Mouse (Mus musculus): Measurements from ENCODE around the gene Slc7a7.

The Slc7a7 gene

GRCm38 (mm10) chr14:54412629-54413170 lies 4.9 kb downstream of the Slc7a7 start:
- DNase-seq (ENCODE audit: low read depth, low spot score) = no peak

DNA sequence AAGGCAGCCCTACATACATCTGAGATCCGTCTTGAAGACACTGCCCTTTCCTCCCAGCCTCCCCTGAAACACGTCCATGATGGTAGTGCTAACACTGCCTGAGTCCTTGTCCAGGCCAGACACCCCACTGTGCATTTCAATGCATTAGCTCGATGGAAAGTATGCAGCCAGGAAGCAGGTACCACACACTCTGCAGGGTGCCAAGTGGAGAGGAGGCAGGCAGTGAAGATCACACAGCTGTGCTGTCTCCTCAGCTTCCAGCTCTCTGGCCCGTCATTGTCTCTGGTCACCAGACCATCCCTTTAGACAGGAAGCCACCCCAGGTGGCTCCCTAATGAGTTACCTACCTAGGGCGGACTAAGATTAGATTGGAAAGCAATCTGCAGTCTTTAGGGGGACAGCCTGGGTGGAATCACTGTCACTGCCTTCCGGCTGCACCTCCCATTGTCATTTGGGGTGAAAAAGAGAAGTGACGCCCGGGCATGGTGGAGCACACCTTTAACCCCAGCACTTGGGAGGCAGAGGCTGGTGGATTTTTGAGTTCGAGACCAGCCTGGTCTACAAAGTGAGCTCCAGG lies 5.5 kb downstream of the Slc7a7 start:
- no peak for DNase-seq (ENCODE audit: low read depth, low spot score)

DNA sequence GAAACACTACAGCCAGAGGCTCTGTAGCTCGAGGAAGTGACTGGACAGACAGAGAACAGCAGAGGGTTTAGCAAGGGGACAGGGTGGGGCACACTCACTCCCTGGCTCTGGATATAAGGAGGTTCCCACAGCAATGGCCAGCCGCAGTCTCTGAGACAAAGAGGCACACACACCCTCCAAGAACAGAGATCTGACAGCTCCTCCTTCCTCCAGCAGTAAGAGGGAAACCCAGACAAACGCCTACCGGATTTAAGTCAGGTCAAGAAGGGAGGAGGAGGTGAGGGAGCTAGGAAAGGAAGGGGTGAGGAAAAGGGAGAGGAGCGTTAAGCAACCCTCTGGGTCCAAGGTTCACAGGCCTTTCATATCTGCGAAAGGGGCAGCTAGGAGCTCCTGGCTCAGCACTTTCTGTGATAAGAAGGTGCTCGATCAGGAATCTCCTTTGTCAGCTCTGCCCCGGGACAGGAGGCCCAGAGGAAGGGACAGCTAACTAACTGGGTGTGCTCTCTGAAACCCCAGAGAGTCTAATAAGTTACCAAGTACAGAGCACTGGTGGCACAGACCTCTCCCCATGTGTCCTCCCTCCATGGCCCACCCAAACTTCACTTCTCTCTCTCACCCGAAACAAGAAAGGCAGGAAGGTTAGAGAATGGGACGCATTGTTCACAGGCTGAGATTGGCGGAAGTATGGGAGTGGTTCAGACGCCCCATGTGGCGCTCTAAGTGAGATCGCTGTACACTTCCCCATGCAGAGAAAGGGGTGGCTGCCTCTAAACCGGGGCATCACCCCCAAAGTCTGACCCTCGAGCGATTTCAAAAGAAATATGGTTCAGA lies 7.4 kb downstream of the Slc7a7 start:
- no peak for DNase-seq (ENCODE audit: low read depth, low spot score)

GRCm38 (mm10) chr14:54409057-54409645 lies 8.4 kb downstream of the Slc7a7 start:
- no peak for DNase-seq (ENCODE audit: low read depth, low spot score)

GRCm38 (mm10) chr14:54408336-54409056 lies 9.1 kb downstream of the Slc7a7 start:
- no peak for DNase-seq (ENCODE audit: low read depth, low spot score)

GRCm38 (mm10) chr14:54401723-54402122 lies 15.9 kb downstream of the Slc7a7 start:
- DNase-seq (ENCODE audit: low read depth, low spot score) = no peak

DNA sequence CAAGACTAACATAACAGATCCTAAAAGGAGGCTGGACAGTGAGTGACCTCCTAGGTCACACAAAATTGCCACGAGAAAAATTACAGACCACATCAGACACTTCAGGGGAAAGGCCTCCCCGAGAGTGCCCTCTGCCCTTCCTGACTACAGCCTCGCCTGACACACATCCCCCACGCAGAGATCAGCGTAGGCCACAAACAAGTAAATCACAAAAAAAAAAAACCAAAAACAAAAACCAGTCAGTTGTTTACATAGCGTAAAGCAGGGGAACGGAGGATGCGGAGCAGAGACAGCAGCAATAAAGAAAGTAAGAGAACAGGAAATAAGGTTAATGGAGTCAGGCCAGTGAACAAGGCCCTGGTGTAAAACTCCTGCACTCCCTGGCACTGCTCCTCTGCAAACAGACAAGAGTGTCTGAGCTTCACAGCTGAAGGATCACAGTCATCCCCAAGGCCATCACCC lies 18.6 kb downstream of the Slc7a7 start:
- no peak for DNase-seq (ENCODE audit: low read depth, low spot score)

DNA sequence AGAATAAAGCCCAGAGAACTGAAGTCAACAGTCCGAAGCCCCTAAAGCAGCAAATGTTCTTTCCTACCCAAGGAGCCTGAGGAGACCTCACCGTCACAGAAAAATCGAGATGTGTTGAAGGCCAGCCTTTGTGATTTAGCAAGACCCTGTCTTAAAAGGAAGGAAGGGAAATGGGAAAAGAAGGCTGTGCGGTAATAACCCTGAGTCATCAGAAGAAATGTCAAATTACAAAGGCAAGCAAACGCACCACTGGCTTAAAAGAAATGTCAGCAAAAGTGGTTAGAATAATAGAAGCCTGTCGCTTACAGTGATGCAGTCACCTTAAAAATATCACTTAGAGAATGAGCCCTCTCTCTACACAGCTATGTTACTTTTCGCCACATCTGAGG lies 19.1 kb downstream of the Slc7a7 start:
- no peak for DNase-seq (ENCODE audit: low read depth, low spot score)

DNA sequence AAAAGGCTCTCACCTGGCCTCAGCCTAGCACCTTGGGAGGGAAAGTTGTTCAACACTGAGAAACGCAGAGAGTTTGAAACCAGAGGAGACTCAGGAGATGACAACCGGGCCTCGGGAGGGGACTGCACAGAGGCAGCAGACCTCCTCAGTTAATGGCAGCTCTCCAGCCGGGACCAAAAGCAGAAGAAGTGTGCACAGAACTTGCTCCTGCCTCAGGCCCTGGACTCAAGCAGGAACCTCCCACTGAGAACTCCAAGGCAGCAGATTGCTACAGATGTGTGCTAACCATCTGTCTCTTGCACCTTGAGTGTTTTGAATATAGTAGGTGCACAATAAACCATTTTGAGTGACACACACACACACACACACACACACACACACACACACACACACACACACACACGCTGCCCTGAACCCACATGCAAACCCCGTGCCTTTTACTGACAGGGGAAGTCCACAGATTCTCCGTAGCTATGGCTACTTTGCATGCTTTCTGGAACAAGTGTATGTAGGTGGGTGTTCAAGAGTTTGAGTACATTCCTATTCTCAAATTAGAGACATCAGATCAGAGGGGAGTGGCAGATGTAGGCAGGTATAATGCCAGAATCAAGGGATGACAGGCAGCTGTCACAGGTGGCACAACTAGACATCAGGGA lies 19.6 kb downstream of the Slc7a7 start:
- DNase-seq (ENCODE audit: low read depth, low spot score) = no peak

GRCm38 (mm10) chr14:54396685-54397084 lies 20.9 kb downstream of the Slc7a7 start:
- DNase-seq (ENCODE audit: low read depth, low spot score) = no peak

DNA sequence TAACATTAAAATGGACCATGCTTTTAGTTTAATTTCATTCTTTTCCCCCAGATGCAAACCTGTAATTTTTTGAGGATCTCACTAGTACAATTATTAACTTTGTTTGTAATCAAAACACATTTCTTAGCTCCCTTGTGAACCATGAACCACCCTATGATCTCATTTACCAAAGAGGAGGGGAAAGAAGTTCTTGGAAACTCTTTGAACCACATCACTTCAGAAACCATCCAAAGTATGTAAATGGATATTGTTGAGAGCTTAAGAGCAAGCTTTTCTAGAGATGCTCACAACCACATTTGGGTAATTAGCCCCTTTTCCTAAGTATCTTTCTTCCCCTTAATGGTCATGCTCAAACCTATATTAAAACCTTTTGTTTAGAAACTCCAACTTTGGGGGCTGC lies 23.3 kb downstream of the Slc7a7 start:
- no peak for DNase-seq (ENCODE audit: low read depth, low spot score)

DNA sequence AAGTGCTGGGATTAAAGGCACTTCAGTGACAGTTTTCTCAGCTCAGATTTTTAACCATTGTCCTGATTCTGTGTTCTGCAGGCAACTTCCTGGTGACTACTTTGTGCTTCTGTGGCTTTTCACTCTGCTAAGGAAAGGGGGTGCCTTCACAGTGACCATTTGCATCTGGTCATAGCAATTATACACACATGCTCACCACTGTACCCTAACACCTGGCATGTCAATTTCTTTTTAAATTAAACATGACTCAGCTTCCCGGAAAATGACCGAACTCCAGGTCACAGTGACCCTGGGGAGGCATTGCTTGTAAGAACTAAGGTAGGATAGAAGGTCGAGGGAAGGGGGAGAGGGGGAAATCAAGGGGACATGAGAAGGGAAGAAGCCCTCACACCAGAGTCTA lies 23.8 kb downstream of the Slc7a7 start:
- no peak for DNase-seq (ENCODE audit: low read depth, low spot score)

DNA sequence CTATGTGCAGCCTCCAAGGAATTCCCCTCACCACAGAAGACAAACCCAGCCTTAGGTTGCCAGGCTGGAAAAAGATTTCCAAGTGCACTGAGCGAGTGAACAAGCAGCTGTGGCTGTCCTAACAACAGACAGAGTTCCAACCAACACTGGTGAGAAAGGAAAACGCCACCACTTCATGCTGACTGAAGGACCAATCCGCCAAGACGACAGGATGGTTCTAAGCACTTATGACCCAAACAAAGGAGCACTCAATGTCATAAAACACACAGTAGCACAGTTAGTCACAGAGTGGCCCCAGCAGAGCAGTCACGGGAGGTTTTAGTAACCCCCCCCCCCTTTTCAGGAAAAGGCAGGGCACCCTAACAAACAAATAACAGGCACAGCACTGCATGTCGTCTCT lies 26.7 kb downstream of the Slc7a7 start:
- no peak for DNase-seq (ENCODE audit: low read depth, low spot score)

- DNase-seq (ENCODE audit: low read depth, low spot score) = no peak
These were observed 30.0 kb downstream of the Slc7a7 start for GRCm38 (mm10) chr14:54387546-54387945.

GRCm38 (mm10) chr14:54385968-54386618 lies 31.5 kb downstream of the Slc7a7 start:
- DNase-seq (ENCODE audit: low read depth, low spot score) = no peak

GRCm38 (mm10) chr14:54384396-54384795 lies 33.2 kb downstream of the Slc7a7 start:
- DNase-seq (ENCODE audit: low read depth, low spot score) = no peak

- DNase-seq (ENCODE audit: low read depth, low spot score) = no peak
These were observed 34.2 kb downstream of the Slc7a7 start for GRCm38 (mm10) chr14:54383355-54383771.

GRCm38 (mm10) chr14:54382641-54383040 lies 34.9 kb downstream of the Slc7a7 start:
- DNase-seq (ENCODE audit: low read depth, low spot score) = no peak

DNA sequence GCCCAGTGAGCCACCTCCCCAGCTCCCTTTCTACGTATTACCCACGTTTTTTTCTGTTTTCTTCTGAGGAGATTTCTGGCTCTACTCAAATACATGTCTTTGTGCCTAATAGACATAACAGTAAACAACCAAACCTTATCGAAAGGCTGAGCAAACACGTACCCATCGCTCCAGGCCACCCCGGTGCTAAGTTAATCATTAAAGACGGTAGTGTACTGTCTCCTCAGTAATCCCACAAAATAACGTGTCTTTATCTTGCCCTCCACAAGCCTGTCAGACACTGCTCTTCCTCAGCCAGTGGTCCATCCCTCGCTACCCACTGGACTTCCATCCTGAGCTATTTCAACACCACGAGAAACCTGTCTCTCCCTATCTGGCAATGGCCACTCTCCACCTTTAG lies 35.8 kb downstream of the Slc7a7 start:
- no peak for DNase-seq (ENCODE audit: low read depth, low spot score)

- DNase-seq (ENCODE audit: low read depth, low spot score) = no peak
These were observed 37.0 kb downstream of the Slc7a7 start for GRCm38 (mm10) chr14:54380616-54381015.

- no peak for DNase-seq (ENCODE audit: low read depth, low spot score)
These were observed 38.0 kb downstream of the Slc7a7 start for GRCm38 (mm10) chr14:54379571-54379970.
